Mouse (Mus musculus) midbrain, embryonic 16.5 days (tissue): ENCODE data around the gene Myo1e. TPM values are rescaled to one million over a fixed set of nuclear protein-coding genes. Genes with fewer than 3 reads are reported as not detected.

Source experiments
- ATAC-seq: fragments of 200-750 bp; cut with Nextera tagmentation; 2 replicates; pipeline ENCODE4 v1.8.0; 2017; ENCODE audit warnings: moderate TSS enrichment
- H3K27ac ChIP-seq: fragments of 300-500 bp; sonication (generic); 2 replicates; pipeline ENCODE4 v1.5.1; 2014; ENCODE audit warnings: mild to moderate bottlenecking, low read length, mixed read lengths
- H3K27me3 ChIP-seq: fragments of 300-500 bp; sonication (generic); 2 replicates; pipeline ENCODE4 v1.6.1; 2014; ENCODE audit warnings: low read depth, low read length, mixed read lengths; ENCODE audit not compliant: control insufficient read depth, insufficient read depth
- H3K36me3 ChIP-seq: fragments of 300-500 bp; sonication (generic); 2 replicates; pipeline ENCODE4 v1.6.1; 2014; ENCODE audit warnings: mild to moderate bottlenecking, low read length, moderate library complexity, mixed read lengths; ENCODE audit not compliant: control insufficient read depth, insufficient read depth
- H3K4me1 ChIP-seq: fragments of 300-500 bp; sonication (generic); 2 replicates; pipeline ENCODE4 v1.6.1; 2014; ENCODE audit warnings: mild to moderate bottlenecking, low read length, mixed read lengths; ENCODE audit not compliant: control insufficient read depth, insufficient read depth
- H3K4me2 ChIP-seq: fragments of 300-500 bp; sonication (generic); 2 replicates; pipeline ENCODE4 v1.6.1; 2014; ENCODE audit warnings: mild to moderate bottlenecking, low read length, mixed read lengths
- H3K4me3 ChIP-seq: fragments of 300-500 bp; sonication (generic); 2 replicates; pipeline ENCODE4 v1.5.1; 2014; ENCODE audit warnings: low read depth, mild to moderate bottlenecking, low read length, moderate library complexity, mixed read lengths
- H3K9ac ChIP-seq: fragments of 300-500 bp; sonication (generic); 2 replicates; pipeline ENCODE4 v1.6.1; 2014; ENCODE audit warnings: low read depth, low read length, mixed read lengths
- H3K9me3 ChIP-seq: fragments of 300-500 bp; sonication (generic); replicated peaks from 2 replicates; pipeline ENCODE4 v1.6.1; 2014; ENCODE audit warnings: mild to moderate bottlenecking, low read length, mixed read lengths; ENCODE audit not compliant: control insufficient read depth, poor library complexity, severe bottlenecking
- WGBS: fragments of 180-500 bp; shearing (Covaris S2); extraction: QIAGEN DNeasy Blood & Tissue Kit; methylation state at CpG from one replicate; pipeline ENCODE4 v1.1.7; 2014; 5-methylcytosine and 5-hydroxymethylcytosine counted together
- polyA plus RNA-seq: library from polyadenylated mRNA; unstranded; fragments of >200 nt; fragmentation: Nextera tagmentation; extraction: Ambion mirVana; gene quantifications from 2 replicates; pipeline ENCODE4 v1.2.1, GENCODE M21; 2015

Myo1e gene
- polyA plus RNA-seq, result 6.1 and 6.5 TPM in 2 replicates

GRCm38 (mm10) chr9:70207151-70207831, at the start of gene Myo1e:
Gene Myo1e, plus strand, starts transcription at chr9:70207350.
- WGBS, result under 1% methylated on average over 43 of the region's 43 CpGs
- Histone ChIP-seq H3K4me2 (peak within 1 kb of the TSS; percentile 99), H3K36me3 (no peaks in the 10 kb centered on the region)

DNA sequence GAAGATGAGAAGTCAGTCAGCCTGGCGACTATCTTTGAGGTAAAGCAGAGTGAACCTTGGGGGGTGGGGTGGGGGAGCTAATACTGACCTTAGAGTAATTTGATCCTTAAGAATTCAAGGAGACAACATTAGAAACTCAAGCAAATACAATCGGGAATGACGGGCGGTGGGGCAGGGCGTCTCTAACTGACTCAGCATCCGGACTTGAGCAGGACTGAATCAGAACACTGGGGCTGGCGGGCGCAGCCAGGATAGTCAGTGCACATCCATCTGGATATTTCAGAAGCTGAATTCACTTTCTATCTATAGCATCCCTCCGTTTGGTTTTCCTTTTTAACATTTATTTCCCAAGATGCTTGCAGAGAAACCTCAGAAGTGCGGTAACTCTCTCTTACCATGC, 47.1 kb upstream of the Myo1e start:
- Histone ChIP-seq H3K9ac (no peak overlapping the region), H3K36me3 (no peaks in the 10 kb centered on the region), H3K9me3 (no peaks in the 10 kb centered on the region), H3K4me2 (no peak overlapping the region), H3K27ac (no peak overlapping the region), H3K4me1 (peaks cover 3% of the 10 kb centered on the region; the same call in 1 of the 2 replicates), H3K27me3 (no peaks in the 10 kb centered on the region), H3K4me3 (no peak overlapping the region)
- WGBS, result 92% methylated on average over 10 of the region's 10 CpGs
- ATAC-seq, result no peak

More at GRCm38 (mm10) chr9:70207151-70207831, at the start of gene Myo1e:
- Histone ChIP-seq H3K9ac (peak within 1 kb of the TSS; percentile 67), H3K4me3 (peak within 1 kb of the TSS; percentile 54), H3K9me3 (no peaks in the 10 kb centered on the region), H3K4me1 (peaks cover 10% of the 10 kb centered on the region), H3K27ac (peak within 1 kb of the TSS; percentile 68), H3K27me3 (peaks cover 5% of the 10 kb centered on the region; the same call in 1 of the 2 replicates)
- peak; percentile 97 for ATAC-seq

GRCm38 (mm10) chr9:70168973-70169372, 38.2 kb upstream of the Myo1e start:
- no peaks in the 10 kb centered on the region for H3K4me1 ChIP-seq
- H3K9me3 ChIP-seq, result no peaks in the 10 kb centered on the region
- 88% methylated on average over 7 of the region's 7 CpGs for WGBS
- H3K4me2 ChIP-seq, result no peak overlapping the region
- H3K27me3 ChIP-seq, result no peaks in the 10 kb centered on the region
- ATAC-seq, result no peak
- H3K9ac ChIP-seq, result no peak overlapping the region
- no peaks in the 10 kb centered on the region for H3K36me3 ChIP-seq
- no peak overlapping the region for H3K4me3 ChIP-seq
- H3K27ac ChIP-seq, result no peak overlapping the region

- no peaks in the 10 kb centered on the region for H3K36me3 ChIP-seq
- no peaks in the 10 kb centered on the region for H3K9me3 ChIP-seq
- H3K27me3 ChIP-seq, result no peaks in the 10 kb centered on the region
- H3K27ac ChIP-seq, result 0 out of 2 replicates have a peak overlapping the region, but pooled peaks have one; percentile 6
- no peak overlapping the region for H3K4me3 ChIP-seq
- 25% methylated on average over 4 of the region's 4 CpGs for WGBS
- peaks cover 7% of the 10 kb centered on the region; the same call in 1 of the 2 replicates for H3K4me1 ChIP-seq
- ATAC-seq, result 0 out of 2 replicates have a peak, but pooled peaks have one; percentile 14
- H3K4me2 ChIP-seq, result no peak overlapping the region
- H3K9ac ChIP-seq, result no peak overlapping the region
These were observed 32.8 kb upstream of the Myo1e start for GRCm38 (mm10) chr9:70174291-70174848.

DNA sequence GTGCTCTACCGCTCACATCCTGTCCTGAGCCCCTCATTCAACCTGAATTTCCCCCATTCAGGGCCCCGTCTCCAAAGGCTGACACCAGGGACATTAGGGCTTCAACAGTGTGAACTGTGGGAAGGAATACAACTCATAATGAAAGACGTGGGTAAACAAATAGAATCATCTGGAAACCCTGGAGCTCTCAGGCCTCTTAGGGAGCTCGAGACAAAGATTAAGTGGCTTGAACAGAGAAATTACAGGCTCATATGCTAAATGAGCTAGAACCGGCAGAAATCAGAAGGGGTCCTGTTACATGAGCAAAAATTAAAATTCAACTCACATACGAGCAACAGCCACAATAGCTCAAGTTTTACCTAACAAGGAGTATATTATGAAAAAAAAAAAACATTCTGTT, 32.3 kb upstream of the Myo1e start:
- no peak overlapping the region for H3K4me3 ChIP-seq
- no peak for ATAC-seq
- H3K27me3 ChIP-seq, result no peaks in the 10 kb centered on the region
- H3K36me3 ChIP-seq, result no peaks in the 10 kb centered on the region
- 0 out of 2 replicates have a peak overlapping the region, but pooled peaks have one; percentile 6 for H3K27ac ChIP-seq
- peaks cover 7% of the 10 kb centered on the region; the same call in 1 of the 2 replicates for H3K4me1 ChIP-seq
- 16% methylated on average over 6 of the region's 6 CpGs for WGBS
- H3K9ac ChIP-seq, result no peak overlapping the region
- no peaks in the 10 kb centered on the region for H3K9me3 ChIP-seq
- H3K4me2 ChIP-seq, result no peak overlapping the region

DNA sequence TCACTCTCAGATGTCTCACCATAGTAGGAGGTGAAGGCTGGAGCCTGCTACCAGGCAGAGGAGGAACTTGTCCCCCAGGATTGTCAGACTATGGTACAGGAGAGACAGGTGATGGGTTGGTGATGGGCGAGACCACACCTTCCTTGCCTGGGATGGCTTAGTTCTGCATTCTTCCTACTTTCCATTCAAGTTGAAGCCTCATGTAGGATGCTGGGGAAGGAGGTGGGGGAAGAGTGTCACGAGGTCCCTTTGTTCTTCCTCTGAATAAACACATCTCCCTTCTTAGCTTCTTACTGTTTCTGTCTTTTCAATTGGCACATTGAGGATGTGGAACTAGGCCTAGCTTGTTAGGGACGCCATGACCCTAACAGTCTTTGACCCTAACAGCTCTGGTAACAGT, 30.9 kb upstream of the Myo1e start:
- H3K9ac ChIP-seq, result no peak overlapping the region
- WGBS, result 83% methylated on average over 3 of the region's 3 CpGs

GRCm38 (mm10) chr9:70181719-70182118, 25.4 kb upstream of the Myo1e start:
- Histone ChIP-seq H3K4me2 (0 out of 2 replicates have a peak overlapping the region, but pooled peaks have one; percentile 4), H3K4me1 (peaks cover 7% of the 10 kb centered on the region; the same call in 1 of the 2 replicates), H3K36me3 (no peaks in the 10 kb centered on the region), H3K27ac (peak overlapping the region; percentile 55; the same call in 1 of the 2 replicates), H3K4me3 (no peak overlapping the region), H3K9me3 (no peaks in the 10 kb centered on the region), H3K27me3 (no peaks in the 10 kb centered on the region), H3K9ac (no peak overlapping the region)
- 44% methylated on average over 12 of the region's 12 CpGs for WGBS
- peak; percentile 81 for ATAC-seq

More for the DNA sequence above, 30.9 kb upstream of the Myo1e start:
- no peak overlapping the region for H3K4me3 ChIP-seq
- ATAC-seq, result no peak
- no peaks in the 10 kb centered on the region for H3K27me3 ChIP-seq
- no peak overlapping the region for H3K4me2 ChIP-seq
- H3K27ac ChIP-seq, result no peak overlapping the region
- peaks cover 8% of the 10 kb centered on the region; the same call in 1 of the 2 replicates for H3K4me1 ChIP-seq
- no peaks in the 10 kb centered on the region for H3K9me3 ChIP-seq
- no peaks in the 10 kb centered on the region for H3K36me3 ChIP-seq

GRCm38 (mm10) chr9:70182639-70183038, 24.5 kb upstream of the Myo1e start:
- WGBS, result 41% methylated on average over 7 of the region's 7 CpGs
- Histone ChIP-seq H3K4me2 (no peak overlapping the region), H3K9me3 (no peaks in the 10 kb centered on the region), H3K27ac (no peak overlapping the region), H3K4me3 (no peak overlapping the region), H3K27me3 (no peaks in the 10 kb centered on the region), H3K9ac (no peak overlapping the region), H3K36me3 (no peaks in the 10 kb centered on the region), H3K4me1 (peaks cover 7% of the 10 kb centered on the region; the same call in 1 of the 2 replicates)
- ATAC-seq, result no peak

- no peak overlapping the region for H3K4me2 ChIP-seq
- no peak overlapping the region for H3K4me3 ChIP-seq
- H3K27me3 ChIP-seq, result no peaks in the 10 kb centered on the region
- 82% methylated on average over 5 of the region's 5 CpGs for WGBS
- no peak for ATAC-seq
- no peaks in the 10 kb centered on the region for H3K9me3 ChIP-seq
- H3K9ac ChIP-seq, result no peak overlapping the region
- H3K36me3 ChIP-seq, result no peaks in the 10 kb centered on the region
- H3K27ac ChIP-seq, result no peak overlapping the region
- H3K4me1 ChIP-seq, result no peaks in the 10 kb centered on the region
These were observed 14.8 kb upstream of the Myo1e start for GRCm38 (mm10) chr9:70192336-70192735.
